Mouse (Mus musculus) midbrain, embryonic 16.5 days (tissue): ENCODE measurements around the gene Slbp. TPM values are rescaled to one million over a fixed set of nuclear protein-coding genes. Genes with fewer than 3 reads are reported as not detected.

Experiments
- ATAC-seq: fragments of 200-750 bp; cut with Nextera tagmentation; 2 replicates; pipeline ENCODE4 v1.8.0; 2017; ENCODE audit warnings: moderate TSS enrichment
- H3K27ac ChIP-seq: fragments of 300-500 bp; sonication (generic); 2 replicates; pipeline ENCODE4 v1.5.1; 2014; ENCODE audit warnings: mild to moderate bottlenecking, low read length, mixed read lengths
- H3K27me3 ChIP-seq: fragments of 300-500 bp; sonication (generic); 2 replicates; pipeline ENCODE4 v1.6.1; 2014; ENCODE audit warnings: low read depth, low read length, mixed read lengths; ENCODE audit not compliant: control insufficient read depth, insufficient read depth
- H3K36me3 ChIP-seq: fragments of 300-500 bp; sonication (generic); 2 replicates; pipeline ENCODE4 v1.6.1; 2014; ENCODE audit warnings: mild to moderate bottlenecking, low read length, moderate library complexity, mixed read lengths; ENCODE audit not compliant: control insufficient read depth, insufficient read depth
- H3K4me1 ChIP-seq: fragments of 300-500 bp; sonication (generic); 2 replicates; pipeline ENCODE4 v1.6.1; 2014; ENCODE audit warnings: mild to moderate bottlenecking, low read length, mixed read lengths; ENCODE audit not compliant: control insufficient read depth, insufficient read depth
- H3K4me2 ChIP-seq: fragments of 300-500 bp; sonication (generic); 2 replicates; pipeline ENCODE4 v1.6.1; 2014; ENCODE audit warnings: mild to moderate bottlenecking, low read length, mixed read lengths
- H3K4me3 ChIP-seq: fragments of 300-500 bp; sonication (generic); 2 replicates; pipeline ENCODE4 v1.5.1; 2014; ENCODE audit warnings: low read depth, mild to moderate bottlenecking, low read length, moderate library complexity, mixed read lengths
- H3K9ac ChIP-seq: fragments of 300-500 bp; sonication (generic); 2 replicates; pipeline ENCODE4 v1.6.1; 2014; ENCODE audit warnings: low read depth, low read length, mixed read lengths
- H3K9me3 ChIP-seq: fragments of 300-500 bp; sonication (generic); replicated peaks from 2 replicates; pipeline ENCODE4 v1.6.1; 2014; ENCODE audit warnings: mild to moderate bottlenecking, low read length, mixed read lengths; ENCODE audit not compliant: control insufficient read depth, poor library complexity, severe bottlenecking
- WGBS: fragments of 180-500 bp; shearing (Covaris S2); extraction: QIAGEN DNeasy Blood & Tissue Kit; methylation state at CpG from one replicate; pipeline ENCODE4 v1.1.7; 2014; 5-methylcytosine and 5-hydroxymethylcytosine counted together
- polyA plus RNA-seq: library from polyadenylated mRNA; unstranded; fragments of >200 nt; fragmentation: Nextera tagmentation; extraction: Ambion mirVana; gene quantifications from 2 replicates; pipeline ENCODE4 v1.2.1, GENCODE M21; 2015

The Slbp gene
- polyA plus RNA-seq: 119 and 123 TPM in 2 replicates

GRCm38 (mm10) chr5:33651921-33652782 is at the start of gene Slbp:
Gene Slbp, minus strand, starts transcription at chr5:33652574.
- H3K9ac ChIP-seq: peak within 1 kb of the TSS; percentile 79
- peaks cover 8% of the 10 kb centered on the region; the same call in 1 of the 2 replicates for H3K36me3 ChIP-seq
- peak within 1 kb of the TSS; percentile 98 for H3K27ac ChIP-seq
- peak; percentile 96 for ATAC-seq
- under 1% methylated on average over 82 of the region's 82 CpGs for WGBS
- H3K4me3 ChIP-seq: peak within 1 kb of the TSS; percentile 80
- peaks cover 33% of the 10 kb centered on the region for H3K4me1 ChIP-seq
- no peaks in the 10 kb centered on the region for H3K27me3 ChIP-seq
- H3K4me2 ChIP-seq: peak within 1 kb of the TSS; percentile 70
- H3K9me3 ChIP-seq: no peaks in the 10 kb centered on the region

GRCm38 (mm10) chr5:33701832-33702231 is 49.5 kb upstream of the Slbp start:
- no peak for ATAC-seq
- Histone ChIP-seq H3K9ac (no peak overlapping the region), H3K27me3 (peaks cover 5% of the 10 kb centered on the region; the same call in 1 of the 2 replicates), H3K4me3 (no peak overlapping the region), H3K36me3 (no peaks in the 10 kb centered on the region), H3K9me3 (no peaks in the 10 kb centered on the region), H3K4me1 (peaks cover 11% of the 10 kb centered on the region), H3K4me2 (no peak overlapping the region), H3K27ac (no peak overlapping the region)
- 84% methylated on average over 11 of the region's 11 CpGs for WGBS

GRCm38 (mm10) chr5:33700010-33700409 is 47.6 kb upstream of the Slbp start:
- H3K27ac ChIP-seq: no peak overlapping the region
- peaks cover 10% of the 10 kb centered on the region for H3K27me3 ChIP-seq
- H3K4me1 ChIP-seq: peaks cover 21% of the 10 kb centered on the region
- no peak overlapping the region for H3K4me3 ChIP-seq
- H3K9ac ChIP-seq: no peak overlapping the region
- ATAC-seq: no peak
- H3K9me3 ChIP-seq: no peaks in the 10 kb centered on the region
- H3K36me3 ChIP-seq: no peaks in the 10 kb centered on the region
- 49% methylated on average over 13 of the region's 13 CpGs for WGBS
- no peak overlapping the region for H3K4me2 ChIP-seq

GRCm38 (mm10) chr5:33698669-33699068 is 46.3 kb upstream of the Slbp start:
- no peak for ATAC-seq
- H3K4me1 ChIP-seq: peaks cover 22% of the 10 kb centered on the region
- H3K4me2 ChIP-seq: no peak overlapping the region
- no peaks in the 10 kb centered on the region for H3K36me3 ChIP-seq
- H3K27ac ChIP-seq: no peak overlapping the region
- no peak overlapping the region for H3K4me3 ChIP-seq
- no peak overlapping the region for H3K9ac ChIP-seq
- 64% methylated on average over 5 of the region's 5 CpGs for WGBS
- H3K9me3 ChIP-seq: no peaks in the 10 kb centered on the region
- H3K27me3 ChIP-seq: peaks cover 16% of the 10 kb centered on the region

- H3K27me3 ChIP-seq: peaks cover 20% of the 10 kb centered on the region
- H3K4me1 ChIP-seq: peaks cover 22% of the 10 kb centered on the region
- H3K9ac ChIP-seq: 0 out of 2 replicates have a peak overlapping the region, but pooled peaks have one; percentile 20
- H3K9me3 ChIP-seq: no peaks in the 10 kb centered on the region
- H3K36me3 ChIP-seq: no peaks in the 10 kb centered on the region
- no peak overlapping the region; the same call in 1 of the 2 replicates for H3K4me2 ChIP-seq
- no peak overlapping the region for H3K4me3 ChIP-seq
- 9% methylated on average over 13 of the region's 13 CpGs for WGBS
- peak; percentile 54; the same call in 1 of the 2 replicates for ATAC-seq
- H3K27ac ChIP-seq: 0 out of 2 replicates have a peak overlapping the region, but pooled peaks have one; percentile 20
Measured at GRCm38 (mm10) chr5:33697947-33698512, 45.7 kb upstream of the Slbp start.

GRCm38 (mm10) chr5:33697534-33697933 is 45.2 kb upstream of the Slbp start:
- Histone ChIP-seq H3K27me3 (peaks cover 24% of the 10 kb centered on the region), H3K9ac (no peak overlapping the region), H3K27ac (0 out of 2 replicates have a peak overlapping the region, but pooled peaks have one; percentile 17), H3K4me3 (no peak overlapping the region), H3K36me3 (no peaks in the 10 kb centered on the region), H3K9me3 (no peaks in the 10 kb centered on the region), H3K4me1 (peaks cover 24% of the 10 kb centered on the region), H3K4me2 (no peak overlapping the region; the same call in 1 of the 2 replicates)
- ATAC-seq: no peak
- 26% methylated on average over 1 of the region's 1 CpGs for WGBS

GRCm38 (mm10) chr5:33696430-33696829 is 44.1 kb upstream of the Slbp start:
- 53% methylated on average over 5 of the region's 5 CpGs for WGBS
- no peak overlapping the region for H3K4me3 ChIP-seq
- peaks cover 28% of the 10 kb centered on the region for H3K4me1 ChIP-seq
- H3K9ac ChIP-seq: no peak overlapping the region
- no peak overlapping the region for H3K27ac ChIP-seq
- no peak for ATAC-seq
- H3K27me3 ChIP-seq: peaks cover 25% of the 10 kb centered on the region
- no peaks in the 10 kb centered on the region for H3K9me3 ChIP-seq
- H3K36me3 ChIP-seq: no peaks in the 10 kb centered on the region
- no peak overlapping the region for H3K4me2 ChIP-seq

GRCm38 (mm10) chr5:33695718-33696121 is 43.3 kb upstream of the Slbp start:
- under 1% methylated on average over 24 of the region's 24 CpGs for WGBS
- H3K27me3 ChIP-seq: peaks cover 25% of the 10 kb centered on the region

More at GRCm38 (mm10) chr5:33695718-33696121, 43.3 kb upstream of the Slbp start:
- Histone ChIP-seq H3K4me3 (peak overlapping the region; percentile 45), H3K4me2 (peak overlapping the region; percentile 75), H3K27ac (peak overlapping the region; percentile 47), H3K9ac (peak overlapping the region; percentile 70), H3K36me3 (no peaks in the 10 kb centered on the region), H3K9me3 (no peaks in the 10 kb centered on the region), H3K4me1 (peaks cover 28% of the 10 kb centered on the region)
- ATAC-seq: 0 out of 2 replicates have a peak, but pooled peaks have one; percentile 4
